Mouse (Mus musculus) heart, postnatal 0 days (tissue): ENCODE results near the gene Cd5.

Experiments
- CTCF ChIP-seq: IDR thresholded peaks from 2 replicates; pipeline ENCODE4 v1.5.1; 2016; ENCODE audit warnings: antibody characterized with exemption, control low read depth, low read depth
- EP300 ChIP-seq: IDR thresholded peaks from 2 replicates; pipeline ENCODE4 v1.6.1; 2016; ENCODE audit warnings: antibody characterized with exemption, low read depth

- TF ChIP-seq EP300 (no peak), CTCF (no peak)
Observed at GRCm38 (mm10) chr19:10715476-10715875, 23.3 kb downstream of the Cd5 start.
